Mouse (Mus musculus): ENCODE measurements at regions not wholly inside any gene's neighbourhood (a gene's known extent, or its start where the extent isn't known, plus 50 kb on each side); places are given as distances from the start of the nearest gene placed in this dataset.
A peak's percentile ranks its signal among the peaks of the same experiment; 100 is the strongest.

- no peak overlapping the region for H3K27ac ChIP-seq (ENCODE audit: insufficient read depth, low read depth, low read length)
- H3K4me1 ChIP-seq (ENCODE audit: control insufficient read depth, insufficient read depth, low read length) = no peaks in the 10 kb centered on the region
- TF ChIP-seq POLR2A (IDR thresholded peaks at IDR 0.05; ENCODE audit: insufficient read depth, low read depth, low read length) (no peak), CTCF (IDR thresholded peaks at IDR 0.05; ENCODE audit: insufficient read depth, low read depth, low read length) (peak; percentile 62; the same call in 1 of the 2 replicates)
- WGBS = 14% methylated on average over 9 of the region's 9 CpGs
- no peak overlapping the region for H3K4me3 ChIP-seq (ENCODE audit: insufficient read depth, low read depth, low read length)
Measured at GRCm38 (mm10) chr14:45878428-45878827, 220.5 kb upstream of the Ddhd1 start.

GRCm38 (mm10) chr14:45920783-45921182, 262.8 kb upstream of the Ddhd1 start:
- no peak for TF ChIP-seq POLR2A (IDR thresholded peaks at IDR 0.05; ENCODE audit: insufficient read depth, low read depth, low read length)
- no peak for TF ChIP-seq CTCF (IDR thresholded peaks at IDR 0.05; ENCODE audit: insufficient read depth, low read depth, low read length)
- peaks cover 6% of the 10 kb centered on the region; the same call in 1 of the 2 replicates for H3K4me1 ChIP-seq (ENCODE audit: control insufficient read depth, insufficient read depth, low read length)
- no peak overlapping the region for H3K4me3 ChIP-seq (ENCODE audit: insufficient read depth, low read depth, low read length)
- WGBS = 24% methylated on average over 6 of the region's 6 CpGs
- no peak overlapping the region for H3K27ac ChIP-seq (ENCODE audit: insufficient read depth, low read depth, low read length)

DNA sequence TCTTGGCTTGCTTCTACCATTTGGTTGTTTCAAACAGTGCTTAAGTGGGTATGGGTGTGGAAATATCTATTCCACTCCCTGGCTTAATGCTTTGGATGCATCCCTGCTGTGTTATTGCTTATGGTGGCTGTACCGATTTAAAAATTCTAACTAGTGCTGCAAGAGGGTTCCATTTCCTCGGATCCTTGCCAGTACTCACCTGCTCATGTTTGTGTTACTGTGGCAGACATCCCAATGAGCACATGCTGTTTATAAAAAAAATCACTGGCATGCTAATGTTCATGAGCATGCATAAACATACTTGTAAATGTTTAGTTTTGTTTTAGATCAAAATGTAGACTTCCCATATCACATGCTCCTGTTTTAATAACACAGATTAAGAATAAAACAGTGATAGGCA, 285.6 kb upstream of the Ddhd1 start:
- H3K4me1 ChIP-seq (ENCODE audit: control insufficient read depth, insufficient read depth, low read length) = no peaks in the 10 kb centered on the region
- TF ChIP-seq POLR2A (IDR thresholded peaks at IDR 0.05; ENCODE audit: insufficient read depth, low read depth, low read length) (no peak), CTCF (IDR thresholded peaks at IDR 0.05; ENCODE audit: insufficient read depth, low read depth, low read length) (no peak)
- no peak overlapping the region for H3K4me3 ChIP-seq (ENCODE audit: insufficient read depth, low read depth, low read length)
- no peak overlapping the region for H3K27ac ChIP-seq (ENCODE audit: insufficient read depth, low read depth, low read length)
- 70% methylated on average over 2 of the region's 2 CpGs for WGBS

- H3K4me3 ChIP-seq (ENCODE audit: insufficient read depth, low read depth, low read length) = no peak overlapping the region
- H3K27ac ChIP-seq (ENCODE audit: insufficient read depth, low read depth, low read length) = no peak overlapping the region
- 93% methylated on average over 5 of the region's 5 CpGs for WGBS
- H3K4me1 ChIP-seq (ENCODE audit: control insufficient read depth, insufficient read depth, low read length) = no peaks in the 10 kb centered on the region
- TF ChIP-seq POLR2A (IDR thresholded peaks at IDR 0.05; ENCODE audit: insufficient read depth, low read depth, low read length) (no peak), CTCF (IDR thresholded peaks at IDR 0.05; ENCODE audit: insufficient read depth, low read depth, low read length) (no peak)
Measured at GRCm38 (mm10) chr14:45944101-45944500, 286.2 kb upstream of the Ddhd1 start.

DNA sequence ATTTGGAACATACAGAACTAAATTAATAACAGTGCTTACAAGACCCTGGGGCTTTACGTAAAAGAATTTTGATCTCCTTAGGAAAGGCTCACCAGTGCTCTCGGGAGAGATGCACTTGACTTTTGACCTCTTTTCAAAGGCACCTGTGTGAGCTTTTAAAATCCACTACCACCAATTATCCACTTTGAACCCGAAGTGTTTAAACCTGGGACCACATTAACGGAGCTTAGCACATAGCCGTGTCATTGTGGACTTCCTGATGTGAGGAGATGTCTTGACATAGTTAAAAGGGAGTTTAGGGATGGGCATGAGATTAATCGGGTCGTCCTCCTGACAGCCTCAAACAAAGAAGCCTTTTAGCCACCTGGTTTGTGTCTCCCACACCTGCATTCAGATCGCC, 286.6 kb upstream of the Ddhd1 start:
- H3K27ac ChIP-seq (ENCODE audit: insufficient read depth, low read depth, low read length) = no peak overlapping the region
- 61% methylated on average over 8 of the region's 8 CpGs for WGBS
- no peak overlapping the region for H3K4me3 ChIP-seq (ENCODE audit: insufficient read depth, low read depth, low read length)
- no peaks in the 10 kb centered on the region for H3K4me1 ChIP-seq (ENCODE audit: control insufficient read depth, insufficient read depth, low read length)
- TF ChIP-seq POLR2A (IDR thresholded peaks at IDR 0.05; ENCODE audit: insufficient read depth, low read depth, low read length) (no peak), CTCF (IDR thresholded peaks at IDR 0.05; ENCODE audit: insufficient read depth, low read depth, low read length) (no peak)

DNA sequence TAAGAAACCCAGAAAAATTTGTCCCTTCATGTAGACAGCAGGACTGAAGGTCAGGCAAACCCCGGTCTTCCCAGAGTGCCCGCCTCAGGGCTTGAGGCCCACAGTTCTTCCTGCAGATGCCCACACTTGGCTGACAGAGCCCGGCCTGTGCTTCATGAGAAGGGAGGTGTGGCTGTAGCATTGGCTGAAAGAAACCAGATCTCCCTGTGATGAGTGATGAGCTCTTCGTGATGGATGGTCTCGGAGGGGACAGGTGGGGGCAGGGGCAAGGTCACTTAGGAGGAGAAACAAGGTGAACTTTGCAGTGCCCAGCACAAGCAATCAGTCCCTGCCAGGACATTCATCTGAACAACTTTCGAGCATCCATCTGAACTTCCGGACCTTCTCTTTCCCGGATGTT, 298.7 kb upstream of the Ddhd1 start:
- no peak overlapping the region for H3K27ac ChIP-seq (ENCODE audit: insufficient read depth, low read depth, low read length)
- H3K4me1 ChIP-seq (ENCODE audit: control insufficient read depth, insufficient read depth, low read length) = no peaks in the 10 kb centered on the region
- WGBS = 88% methylated on average over 8 of the region's 8 CpGs
- TF ChIP-seq POLR2A (IDR thresholded peaks at IDR 0.05; ENCODE audit: insufficient read depth, low read depth, low read length) (no peak), CTCF (IDR thresholded peaks at IDR 0.05; ENCODE audit: insufficient read depth, low read depth, low read length) (no peak)
- H3K4me3 ChIP-seq (ENCODE audit: insufficient read depth, low read depth, low read length) = no peak overlapping the region

DNA sequence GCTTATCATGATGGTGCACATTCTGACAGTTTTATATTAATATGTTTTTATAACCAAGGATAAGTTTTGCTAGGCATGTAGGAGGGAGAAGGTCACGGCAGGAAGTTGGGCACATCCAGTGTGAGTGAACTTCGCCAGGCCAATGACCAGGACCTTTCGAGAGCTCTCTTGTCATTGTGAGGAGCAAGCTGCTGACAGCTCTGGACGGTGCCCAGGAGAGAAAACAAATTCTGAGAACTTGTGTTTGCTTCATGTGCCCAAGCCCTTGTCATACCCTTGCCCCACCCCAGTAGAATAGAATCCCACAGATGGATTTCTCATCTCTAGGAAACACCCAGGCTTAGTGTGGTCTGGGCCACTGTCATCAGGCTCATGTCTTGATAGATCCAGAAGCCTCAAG, 304.5 kb upstream of the Ddhd1 start:
- Histone ChIP-seq H3K4me3 (ENCODE audit: insufficient read depth, low read depth, low read length) (no peak overlapping the region), H3K4me1 (ENCODE audit: control insufficient read depth, insufficient read depth, low read length) (no peaks in the 10 kb centered on the region), H3K27ac (ENCODE audit: insufficient read depth, low read depth, low read length) (no peak overlapping the region)
- TF ChIP-seq CTCF (IDR thresholded peaks at IDR 0.05; ENCODE audit: insufficient read depth, low read depth, low read length) = no peak
- no peak for TF ChIP-seq POLR2A (IDR thresholded peaks at IDR 0.05; ENCODE audit: insufficient read depth, low read depth, low read length)
- 90% methylated on average over 4 of the region's 4 CpGs for WGBS

- Histone ChIP-seq H3K27ac (ENCODE audit: insufficient read depth, low read depth, low read length) (no peak overlapping the region), H3K4me3 (ENCODE audit: insufficient read depth, low read depth, low read length) (no peak overlapping the region), H3K4me1 (ENCODE audit: control insufficient read depth, insufficient read depth, low read length) (no peaks in the 10 kb centered on the region)
- WGBS = 90% methylated on average over 7 of the region's 7 CpGs
- TF ChIP-seq CTCF (IDR thresholded peaks at IDR 0.05; ENCODE audit: insufficient read depth, low read depth, low read length) (no peak), POLR2A (IDR thresholded peaks at IDR 0.05; ENCODE audit: insufficient read depth, low read depth, low read length) (no peak)
Measured at GRCm38 (mm10) chr14:45964043-45964442, 306.1 kb upstream of the Ddhd1 start.

- Histone ChIP-seq H3K27ac (ENCODE audit: insufficient read depth, low read depth, low read length) (no peak overlapping the region), H3K4me3 (ENCODE audit: insufficient read depth, low read depth, low read length) (no peak overlapping the region), H3K4me1 (ENCODE audit: control insufficient read depth, insufficient read depth, low read length) (peaks cover 4% of the 10 kb centered on the region; the same call in 1 of the 2 replicates)
- no peak for TF ChIP-seq CTCF (IDR thresholded peaks at IDR 0.05; ENCODE audit: insufficient read depth, low read depth, low read length)
- TF ChIP-seq POLR2A (IDR thresholded peaks at IDR 0.05; ENCODE audit: insufficient read depth, low read depth, low read length) = no peak
- WGBS = 88% methylated on average over 7 of the region's 7 CpGs
Measured at GRCm38 (mm10) chr14:45983206-45983857, 325.4 kb upstream of the Ddhd1 start.
